Mouse (Mus musculus): ENCODE results near the gene Atg7. TPM values are rescaled to one million over a fixed set of nuclear protein-coding genes. Genes with fewer than 3 reads are reported as not detected.

The Atg7 gene
- total RNA-seq, 2 experiments from 2014 or later: 7.5 to 10.3 TPM

GRCm38 (mm10) chr6:114906209-114906608 lies 263.3 kb downstream of the Atg7 start:
- DNase-seq: no peak
- intact Hi-C loops (cut with DNase I; ENCODE audit: low total_unique reads): no loop called here

DNA sequence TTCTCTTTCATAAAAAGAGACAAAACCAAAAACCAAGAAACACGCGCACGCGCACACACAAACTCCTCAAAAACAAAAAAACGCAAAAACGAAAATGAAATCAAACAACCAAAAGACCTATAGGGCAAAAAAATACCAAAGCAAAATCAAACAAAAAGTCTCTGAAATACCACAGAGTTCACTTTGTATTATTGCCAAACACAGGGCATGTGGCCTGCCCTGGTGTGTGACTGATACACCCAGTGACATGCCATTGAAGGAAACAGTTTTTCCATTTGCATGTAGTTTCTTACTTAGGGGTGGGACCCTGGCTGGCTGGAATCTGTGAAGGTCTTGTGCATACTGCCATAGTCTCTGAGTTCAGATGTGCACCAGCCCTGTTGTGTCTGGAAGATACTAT lies 264.6 kb downstream of the Atg7 start:
- DNase-seq: no peak
- intact Hi-C loops (cut with DNase I; ENCODE audit: low total_unique reads): no loop called here

DNA sequence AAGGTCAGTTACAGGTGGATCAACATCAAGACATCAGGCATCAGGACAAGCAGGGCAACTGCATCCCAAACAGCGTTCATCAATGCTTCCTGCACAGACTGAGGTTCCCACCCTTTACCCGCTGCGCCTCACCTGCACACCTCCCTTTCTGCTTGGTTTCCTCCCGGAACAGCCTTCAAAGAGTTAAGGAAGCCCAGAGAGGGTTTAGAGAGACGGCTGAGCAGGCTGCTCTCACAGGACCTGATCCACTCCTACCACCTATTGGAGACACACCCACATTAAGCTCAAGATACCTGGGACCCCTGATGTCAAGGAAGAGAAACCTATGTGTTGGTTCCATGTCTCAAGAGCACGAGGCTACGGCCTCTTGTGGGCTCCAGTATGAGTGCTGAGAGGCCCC lies 266.9 kb downstream of the Atg7 start:
- intact Hi-C loops (cut with DNase I; ENCODE audit: low total_unique reads): no loop called here
- no peak for DNase-seq

Other genes with a start within 250 kb of the Atg7 start
- gene Hrh1, start 245.2 kb upstream of the Atg7 start, total RNA-seq (2021): under 1 TPM; 0.24 to 0.39 TPM